Mouse (Mus musculus): ENCODE results near the gene Tmed10. TPM values are rescaled to one million over a fixed set of nuclear protein-coding genes. Genes with fewer than 3 reads are reported as not detected.

Gene Tmed10
- polyA plus RNA-seq, 1 experiment from 2014 or later: 266 TPM

GRCm38 (mm10) chr12:85381570-85381969 is 6.9 kb upstream of the Tmed10 start:
- Histone ChIP-seq H3K4me1 (ENCODE audit: control insufficient read depth, insufficient read depth, low read length) (no peaks in the 10 kb centered on the region), H3K36me3 (ENCODE audit: control insufficient read depth, insufficient read depth, low read length) (no peaks in the 10 kb centered on the region), H3K4me3 (ENCODE audit: low read depth, low read length) (no peak overlapping the region), H3K9me3 (ENCODE audit: control insufficient read depth, low read length) (no peaks in the 10 kb centered on the region), H3K4me2 (no peak overlapping the region), H3K9ac (ENCODE audit: low read length) (no peak overlapping the region), H3K27ac (ENCODE audit: low read depth, low read length) (no peak overlapping the region), H3K27me3 (ENCODE audit: control insufficient read depth, insufficient read depth, low read length) (no peaks in the 10 kb centered on the region)
- ATAC-seq (ENCODE audit: low FRiP score) (no peak), DNase-seq (ENCODE audit: low spot score, missing footprints) (no peak)
- WGBS: 93% methylated on average over 6 of the region's 6 CpGs

- no peaks in the 10 kb centered on the region for H3K9me3 ChIP-seq (ENCODE audit: control insufficient read depth, low read length)
- H3K27me3 ChIP-seq (ENCODE audit: control insufficient read depth, insufficient read depth, low read length): no peaks in the 10 kb centered on the region
- no peak overlapping the region for H3K4me2 ChIP-seq
- H3K36me3 ChIP-seq (ENCODE audit: control insufficient read depth, insufficient read depth, low read length): no peaks in the 10 kb centered on the region
- H3K9ac ChIP-seq (ENCODE audit: low read length): no peak overlapping the region
- H3K27ac ChIP-seq (ENCODE audit: low read depth, low read length): no peak overlapping the region
- 75% methylated on average over 7 of the region's 7 CpGs for WGBS
- H3K4me3 ChIP-seq (ENCODE audit: low read depth, low read length): no peak overlapping the region
- DNase-seq (ENCODE audit: low spot score, missing footprints) (no peak), ATAC-seq (ENCODE audit: low FRiP score) (no peak)
- no peaks in the 10 kb centered on the region for H3K4me1 ChIP-seq (ENCODE audit: control insufficient read depth, insufficient read depth, low read length)
Measured at GRCm38 (mm10) chr12:85380942-85381341, 6.3 kb upstream of the Tmed10 start.

- DNase-seq (ENCODE audit: low spot score, missing footprints) (no peak), ATAC-seq (ENCODE audit: low FRiP score) (no peak)
- Histone ChIP-seq H3K4me1 (ENCODE audit: control insufficient read depth, insufficient read depth, low read length) (no peaks in the 10 kb centered on the region), H3K9me3 (ENCODE audit: control insufficient read depth, low read length) (no peaks in the 10 kb centered on the region), H3K27me3 (ENCODE audit: control insufficient read depth, insufficient read depth, low read length) (no peaks in the 10 kb centered on the region), H3K4me2 (no peak overlapping the region), H3K36me3 (ENCODE audit: control insufficient read depth, insufficient read depth, low read length) (no peaks in the 10 kb centered on the region), H3K9ac (ENCODE audit: low read length) (no peak overlapping the region), H3K27ac (ENCODE audit: low read depth, low read length) (no peak overlapping the region), H3K4me3 (ENCODE audit: low read depth, low read length) (no peak overlapping the region)
- WGBS: 73% methylated on average over 1 of the region's 1 CpGs
Measured at GRCm38 (mm10) chr12:85380308-85380707, 5.7 kb upstream of the Tmed10 start.

GRCm38 (mm10) chr12:85378271-85378670 is 3.6 kb upstream of the Tmed10 start:
- no peak for ATAC-seq (ENCODE audit: low FRiP score)
- H3K4me1 ChIP-seq (ENCODE audit: control insufficient read depth, insufficient read depth, low read length): peaks cover 5% of the 10 kb centered on the region; the same call in 1 of the 2 replicates
- H3K9ac ChIP-seq (ENCODE audit: low read length): no peak overlapping the region
- no peaks in the 10 kb centered on the region for H3K9me3 ChIP-seq (ENCODE audit: control insufficient read depth, low read length)
- 84% methylated on average over 2 of the region's 2 CpGs for WGBS
- DNase-seq (ENCODE audit: low spot score, missing footprints): no peak
- H3K27ac ChIP-seq (ENCODE audit: low read depth, low read length): no peak overlapping the region
- no peak overlapping the region for H3K4me2 ChIP-seq
- no peaks in the 10 kb centered on the region for H3K27me3 ChIP-seq (ENCODE audit: control insufficient read depth, insufficient read depth, low read length)
- no peak overlapping the region for H3K4me3 ChIP-seq (ENCODE audit: low read depth, low read length)
- H3K36me3 ChIP-seq (ENCODE audit: control insufficient read depth, insufficient read depth, low read length): no peaks in the 10 kb centered on the region

GRCm38 (mm10) chr12:85373591-85374560 is 771 bp downstream of the Tmed10 start:
- H3K36me3 ChIP-seq (ENCODE audit: control insufficient read depth, insufficient read depth, low read length): no peaks in the 10 kb centered on the region
- H3K4me2 ChIP-seq: peak overlapping the region; percentile 63
- 1% methylated on average over 50 of the region's 53 CpGs for WGBS
- DNase-seq (ENCODE audit: low spot score, missing footprints) (peak; percentile 92), ATAC-seq (ENCODE audit: low FRiP score) (peak; percentile 78)
- no peak overlapping the region; the same call in 1 of the 2 replicates for H3K27ac ChIP-seq (ENCODE audit: low read depth, low read length)
- H3K9ac ChIP-seq (ENCODE audit: low read length): peak overlapping the region; percentile 93
- no peaks in the 10 kb centered on the region for H3K9me3 ChIP-seq (ENCODE audit: control insufficient read depth, low read length)
- H3K27me3 ChIP-seq (ENCODE audit: control insufficient read depth, insufficient read depth, low read length): no peaks in the 10 kb centered on the region
- peak overlapping the region; percentile 94 for H3K4me3 ChIP-seq (ENCODE audit: low read depth, low read length)
- H3K4me1 ChIP-seq (ENCODE audit: control insufficient read depth, insufficient read depth, low read length): peaks cover 11% of the 10 kb centered on the region; the same call in 1 of the 2 replicates

- ATAC-seq (ENCODE audit: low FRiP score): no peak
- Histone ChIP-seq H3K27me3 (ENCODE audit: control insufficient read depth, insufficient read depth, low read length) (no peaks in the 10 kb centered on the region), H3K4me1 (ENCODE audit: control insufficient read depth, insufficient read depth, low read length) (peaks cover 11% of the 10 kb centered on the region; the same call in 1 of the 2 replicates), H3K4me3 (ENCODE audit: low read depth, low read length) (no peak overlapping the region), H3K9ac (ENCODE audit: low read length) (no peak overlapping the region), H3K4me2 (no peak overlapping the region), H3K36me3 (ENCODE audit: control insufficient read depth, insufficient read depth, low read length) (no peaks in the 10 kb centered on the region), H3K9me3 (ENCODE audit: control insufficient read depth, low read length) (no peaks in the 10 kb centered on the region), H3K27ac (ENCODE audit: low read depth, low read length) (no peak overlapping the region)
- DNase-seq (ENCODE audit: low spot score, missing footprints): no peak
- WGBS: 82% methylated on average over 8 of the region's 8 CpGs
Measured at GRCm38 (mm10) chr12:85372068-85372665, 2.5 kb downstream of the Tmed10 start.

- no peaks in the 10 kb centered on the region for H3K9me3 ChIP-seq (ENCODE audit: control insufficient read depth, low read length)
- H3K27me3 ChIP-seq (ENCODE audit: control insufficient read depth, insufficient read depth, low read length): no peaks in the 10 kb centered on the region
- DNase-seq (ENCODE audit: low spot score, missing footprints) (no peak), ATAC-seq (ENCODE audit: low FRiP score) (no peak)
- H3K4me2 ChIP-seq: no peak overlapping the region
- no peaks in the 10 kb centered on the region for H3K36me3 ChIP-seq (ENCODE audit: control insufficient read depth, insufficient read depth, low read length)
- H3K27ac ChIP-seq (ENCODE audit: low read depth, low read length): no peak overlapping the region
- peaks cover 9% of the 10 kb centered on the region; the same call in 1 of the 2 replicates for H3K4me1 ChIP-seq (ENCODE audit: control insufficient read depth, insufficient read depth, low read length)
- WGBS: 88% methylated on average over 6 of the region's 6 CpGs
- no peak overlapping the region for H3K9ac ChIP-seq (ENCODE audit: low read length)
- H3K4me3 ChIP-seq (ENCODE audit: low read depth, low read length): no peak overlapping the region
Measured at GRCm38 (mm10) chr12:85368441-85369063, 6.1 kb downstream of the Tmed10 start.

GRCm38 (mm10) chr12:85366271-85366670 is 8.4 kb downstream of the Tmed10 start:
- 94% methylated on average over 3 of the region's 3 CpGs for WGBS
- no peak for ATAC-seq (ENCODE audit: low FRiP score)
- H3K27me3 ChIP-seq (ENCODE audit: control insufficient read depth, insufficient read depth, low read length): no peaks in the 10 kb centered on the region
- H3K9ac ChIP-seq (ENCODE audit: low read length): no peak overlapping the region
- H3K4me1 ChIP-seq (ENCODE audit: control insufficient read depth, insufficient read depth, low read length): no peaks in the 10 kb centered on the region
- H3K4me3 ChIP-seq (ENCODE audit: low read depth, low read length): no peak overlapping the region
- H3K27ac ChIP-seq (ENCODE audit: low read depth, low read length): no peak overlapping the region
- H3K36me3 ChIP-seq (ENCODE audit: control insufficient read depth, insufficient read depth, low read length): no peaks in the 10 kb centered on the region
- H3K9me3 ChIP-seq (ENCODE audit: control insufficient read depth, low read length): no peaks in the 10 kb centered on the region
- no peak overlapping the region for H3K4me2 ChIP-seq
- DNase-seq (ENCODE audit: low spot score, missing footprints): no peak

GRCm38 (mm10) chr12:85362510-85362909 is 12.1 kb downstream of the Tmed10 start:
- no peak overlapping the region for H3K4me2 ChIP-seq
- H3K9ac ChIP-seq (ENCODE audit: low read length): no peak overlapping the region
- H3K4me1 ChIP-seq (ENCODE audit: control insufficient read depth, insufficient read depth, low read length): no peaks in the 10 kb centered on the region
- no peak overlapping the region for H3K27ac ChIP-seq (ENCODE audit: low read depth, low read length)
- 85% methylated on average over 4 of the region's 4 CpGs for WGBS
- H3K9me3 ChIP-seq (ENCODE audit: control insufficient read depth, low read length): no peaks in the 10 kb centered on the region
- ATAC-seq (ENCODE audit: low FRiP score) (no peak), DNase-seq (ENCODE audit: low spot score, missing footprints) (no peak)
- no peak overlapping the region for H3K4me3 ChIP-seq (ENCODE audit: low read depth, low read length)
- H3K36me3 ChIP-seq (ENCODE audit: control insufficient read depth, insufficient read depth, low read length): no peaks in the 10 kb centered on the region
- H3K27me3 ChIP-seq (ENCODE audit: control insufficient read depth, insufficient read depth, low read length): no peaks in the 10 kb centered on the region
